Mouse (Mus musculus) heart, adult 2 months (tissue): ENCODE results near the gene Tmub2.

ENCODE experiments used
- CTCF ChIP-seq: fragments of 200-600 bp; IDR thresholded peaks from 2 replicates; pipeline ENCODE4 v1.8.1; 2022; ENCODE audit warnings: antibody characterized with exemption, mild to moderate bottlenecking, moderate library complexity
- EP300 ChIP-seq: fragments of 200-500 bp; IDR thresholded peaks from 2 replicates; pipeline ENCODE4 v1.6.1; 2011; ENCODE audit warnings: low read depth, low read length, control low read depth; ENCODE audit not compliant: insufficient read depth
- POLR2A ChIP-seq: fragments of 200-500 bp; IDR thresholded peaks from 2 replicates; pipeline ENCODE4 v1.6.1; 2011; ENCODE audit warnings: mild to moderate bottlenecking, low read depth, low read length, control low read depth; ENCODE audit not compliant: insufficient read depth

DNA sequence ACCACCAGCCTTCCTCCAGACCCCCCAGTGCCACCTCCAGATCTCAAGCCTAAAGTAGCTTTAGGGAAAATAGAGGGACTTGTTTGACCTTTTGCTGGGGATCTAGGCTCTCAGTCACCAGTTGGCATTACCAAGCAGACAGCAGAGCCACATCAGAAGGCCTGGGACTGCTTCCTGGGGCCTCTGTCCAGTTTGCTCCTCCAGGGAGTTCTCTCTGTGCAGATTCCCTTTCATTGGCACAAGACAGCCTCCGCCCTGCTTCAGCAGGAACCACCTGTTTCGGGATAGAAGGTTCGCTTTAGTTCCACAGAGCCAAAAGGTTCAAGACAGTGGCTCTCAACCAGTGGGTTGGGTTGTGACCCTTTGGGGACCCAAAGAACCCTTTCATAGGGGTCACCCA lies 5.1 kb upstream of the Tmub2 start:
- TF ChIP-seq CTCF (no peak), POLR2A (no peak), EP300 (no peak)
